Mouse (Mus musculus) adrenal gland, postnatal 36 days (tissue): ENCODE data around the gene Olfr721-ps1. TPM values are rescaled to one million over a fixed set of nuclear protein-coding genes. Genes with fewer than 3 reads are reported as not detected.

Source experiments
- DNase-seq, 2 experiments: peaks; one replicate each; pipeline ENCODE4 v3.0.0; 2021; ENCODE audit warnings: mixed read lengths in 1 of 2
- long read RNA-seq, 2 experiments: library from polyadenylated mRNA; stranded (forward); transcript quantifications; one replicate each; pipeline ENCODE4 v2.0.0; 2021; ENCODE audit warnings: borderline sequencing depth in 2 of 2
- total RNA-seq, 2 experiments: library from RNA; stranded (reverse); gene quantifications; 2 replicates each; pipeline ENCODE4 v1.2.3; 2021

The Olfr721-ps1 gene
- total RNA-seq = not detected
- long read RNA-seq, experiment 1 = 0 reads
- long read RNA-seq, experiment 2 = 0 reads

DNA sequence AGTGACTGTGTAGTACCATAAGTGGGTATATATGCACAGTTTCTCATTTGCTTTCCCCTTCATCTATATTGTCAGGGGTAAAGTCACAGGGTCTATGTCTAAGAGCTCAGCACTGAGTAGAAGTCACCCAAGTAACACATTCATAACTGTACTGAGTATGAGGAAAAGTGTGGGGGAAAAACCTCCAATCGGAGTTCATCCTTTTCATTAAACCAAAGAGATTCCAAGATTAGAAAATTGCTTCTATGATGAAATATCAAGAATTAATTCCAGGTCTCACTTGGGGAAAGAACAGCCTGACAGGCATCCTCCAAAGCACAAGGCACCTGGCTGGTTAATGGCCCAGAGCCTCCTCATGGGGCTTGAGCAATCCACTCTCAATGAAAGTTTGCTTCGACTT, at the start of gene Olfr721-ps1:
TSS of gene Olfr721-ps1 (plus strand) at position 301 of the 400 bp plus-strand sequence.
- DNase-seq = no peak

GRCm38 (mm10) chr14:14351721-14352590, 49.1 kb upstream of the Olfr721-ps1 start:
- DNase-seq = no peak

DNA sequence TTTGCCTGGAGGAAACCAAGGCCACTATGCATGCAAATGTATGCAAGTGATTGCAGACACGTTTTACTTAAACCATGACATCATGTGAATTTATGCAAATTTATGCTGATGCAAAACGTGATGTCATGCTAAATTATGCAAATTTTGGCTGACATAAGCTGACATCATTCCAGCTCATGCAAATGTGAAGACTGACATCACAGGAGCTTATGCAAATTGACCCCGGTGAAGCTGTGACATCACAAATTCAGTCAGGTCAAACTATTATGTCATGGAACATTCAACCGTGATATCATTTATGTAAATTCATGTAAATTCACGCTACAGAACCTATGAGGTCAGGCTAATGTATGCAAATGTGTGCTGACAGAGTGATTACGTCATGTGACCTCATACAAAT, 48.5 kb upstream of the Olfr721-ps1 start:
- no peak for DNase-seq

DNA sequence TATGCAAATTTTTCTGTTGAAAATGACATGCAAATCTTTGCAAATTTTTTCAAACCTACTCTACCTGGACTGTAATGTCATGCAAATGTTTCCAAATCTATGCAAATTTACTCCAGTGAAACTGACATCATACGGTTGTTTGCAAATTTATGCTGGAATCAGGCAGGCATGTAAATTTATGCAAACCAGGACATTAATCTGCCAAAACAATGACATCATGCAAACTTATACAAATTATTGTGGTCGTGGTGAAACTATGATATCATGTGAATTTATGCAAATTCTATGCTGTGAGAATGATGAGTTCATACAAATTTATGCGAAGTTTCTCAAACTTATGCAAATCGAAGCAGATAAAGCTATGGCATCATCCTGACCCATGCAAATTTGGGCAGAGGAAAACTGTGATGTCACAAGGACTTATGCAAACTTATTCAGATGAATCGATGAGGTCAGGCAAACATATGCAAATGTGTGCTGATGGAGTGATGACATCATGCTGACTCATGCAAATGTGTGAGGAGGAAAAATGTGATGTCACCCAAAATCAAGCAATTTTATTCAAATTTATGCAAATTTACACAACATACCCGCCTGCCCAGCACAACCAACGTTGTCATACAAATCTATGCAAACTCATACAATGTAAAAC, 47.9 kb upstream of the Olfr721-ps1 start:
- DNase-seq = no peak

GRCm38 (mm10) chr14:14353740-14354510, 47.2 kb upstream of the Olfr721-ps1 start:
- no peak for DNase-seq

GRCm38 (mm10) chr14:14354511-14355359, 46.4 kb upstream of the Olfr721-ps1 start:
- DNase-seq = no peak

DNA sequence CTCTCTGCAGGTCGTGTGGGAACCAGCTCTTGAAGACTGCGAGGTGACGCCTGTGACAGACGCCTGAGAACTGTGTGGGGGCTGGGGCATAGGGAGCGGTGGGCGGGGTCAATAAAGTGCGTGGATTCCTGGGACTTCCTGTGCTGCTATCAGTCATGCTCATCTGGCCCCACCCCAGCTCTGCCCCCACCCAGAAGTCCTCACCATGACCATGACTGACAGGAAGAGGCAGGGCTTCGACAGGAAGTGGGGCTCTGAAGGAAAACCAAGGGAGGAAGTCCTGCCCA, 45.8 kb upstream of the Olfr721-ps1 start:
- no peak for DNase-seq

GRCm38 (mm10) chr14:14395535-14395934, 5.6 kb upstream of the Olfr721-ps1 start:
- no peak for DNase-seq

GRCm38 (mm10) chr14:14436078-14436658, 35.1 kb downstream of the Olfr721-ps1 start:
- no peak for DNase-seq

Other genes with a start within 250 kb of the Olfr721-ps1 start
- gene Olfr720, start 214.5 kb upstream of the Olfr721-ps1 start, total RNA-seq = not detected
- not detected for gene Olfr31, start 78.5 kb upstream of the Olfr721-ps1 start, total RNA-seq
- gene Il3ra, start 55.0 kb upstream of the Olfr721-ps1 start, total RNA-seq = 10 to 100 TPM in 1 of 2 experiments, 1 to 10 TPM in 1; 7.2 to 11.7 TPM